Mouse (Mus musculus): ENCODE data around the gene Uqcr10.

DNA sequence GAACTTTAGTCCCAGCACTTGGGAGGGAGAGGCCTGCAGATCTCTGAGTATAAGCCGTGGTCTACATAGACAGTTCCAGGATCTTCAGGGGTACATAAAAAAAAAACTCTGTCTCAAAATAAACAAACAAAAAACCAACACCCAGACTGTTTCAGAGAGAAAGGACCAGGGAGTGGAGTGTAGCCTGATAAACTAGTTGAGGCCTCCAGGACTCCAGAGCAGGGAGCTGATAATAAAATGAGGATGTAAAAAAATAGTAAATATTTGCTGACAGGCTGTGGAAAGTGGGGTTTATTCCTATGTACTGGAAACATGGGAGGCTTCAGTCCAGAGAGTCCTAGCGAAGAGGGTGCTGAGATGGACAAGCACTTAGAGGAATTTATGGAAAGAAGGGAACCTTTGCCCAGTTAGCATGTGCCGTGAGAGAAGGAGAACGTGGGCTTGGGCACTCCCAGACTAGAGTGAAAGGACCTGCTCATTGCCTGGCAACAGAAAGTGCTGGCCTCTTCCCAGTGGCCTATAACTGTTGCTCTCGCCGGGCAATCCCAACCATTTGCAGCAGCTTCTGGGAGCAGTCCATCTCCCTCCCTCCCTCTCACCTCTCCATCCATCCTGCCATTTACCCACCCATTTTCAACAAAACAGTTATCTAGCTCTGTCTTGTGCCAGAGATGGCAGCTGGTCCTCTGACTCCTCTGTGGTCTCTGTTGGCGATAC is 43.7 kb downstream of the Uqcr10 start:
- TF ChIP-seq EP300 (IDR thresholded peaks at IDR 0.05; ENCODE audit: low read depth) (no peak), CTCF (IDR thresholded peaks at IDR 0.05; ENCODE audit: low read depth) (no peak)
